Mouse (Mus musculus): Measurements from ENCODE around the gene Eml1. TPM values are rescaled to one million over a fixed set of nuclear protein-coding genes. Genes with fewer than 3 reads are reported as not detected.

Gene Eml1
- polyA plus RNA-seq, 1 experiment from 2014 or later = 65.7 TPM

DNA sequence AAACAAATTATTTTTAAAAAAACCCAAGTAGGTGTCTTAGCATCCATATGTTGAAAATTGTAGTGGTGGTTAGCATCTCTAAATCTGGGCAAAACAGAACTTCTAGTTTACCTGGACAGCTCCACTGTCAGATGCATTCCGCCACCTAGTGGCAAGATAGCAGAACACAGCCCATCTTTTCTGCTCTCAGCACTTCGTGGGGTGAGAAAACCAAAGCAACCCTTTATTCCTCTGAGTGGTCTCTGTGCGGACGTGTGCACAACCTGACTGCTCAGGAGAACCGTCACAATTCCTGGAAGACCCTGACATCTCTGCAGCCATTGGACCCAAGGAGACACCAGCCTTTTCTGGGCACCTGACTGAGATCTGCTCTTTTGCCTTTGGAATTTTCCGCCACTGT, 170.3 kb downstream of the Eml1 start:
- Histone ChIP-seq H3K4me2 (replicated peaks) (no peak overlapping the region), H3K27ac (replicated peaks) (no peak overlapping the region), H3K27me3 (no peaks in the 10 kb centered on the region), H3K9ac (replicated peaks) (no peak overlapping the region), H3K9me3 (no peaks in the 10 kb centered on the region), H3K4me3 (no peak overlapping the region), H3K4me1 (peaks cover under 1% of the 10 kb centered on the region; the same call in 1 of the 2 replicates), H3K36me3 (peaks cover 26% of the 10 kb centered on the region)
- WGBS = 23% methylated on average over 6 of the region's 6 CpGs
- ATAC-seq (replicated peaks) = peak; percentile 49

DNA sequence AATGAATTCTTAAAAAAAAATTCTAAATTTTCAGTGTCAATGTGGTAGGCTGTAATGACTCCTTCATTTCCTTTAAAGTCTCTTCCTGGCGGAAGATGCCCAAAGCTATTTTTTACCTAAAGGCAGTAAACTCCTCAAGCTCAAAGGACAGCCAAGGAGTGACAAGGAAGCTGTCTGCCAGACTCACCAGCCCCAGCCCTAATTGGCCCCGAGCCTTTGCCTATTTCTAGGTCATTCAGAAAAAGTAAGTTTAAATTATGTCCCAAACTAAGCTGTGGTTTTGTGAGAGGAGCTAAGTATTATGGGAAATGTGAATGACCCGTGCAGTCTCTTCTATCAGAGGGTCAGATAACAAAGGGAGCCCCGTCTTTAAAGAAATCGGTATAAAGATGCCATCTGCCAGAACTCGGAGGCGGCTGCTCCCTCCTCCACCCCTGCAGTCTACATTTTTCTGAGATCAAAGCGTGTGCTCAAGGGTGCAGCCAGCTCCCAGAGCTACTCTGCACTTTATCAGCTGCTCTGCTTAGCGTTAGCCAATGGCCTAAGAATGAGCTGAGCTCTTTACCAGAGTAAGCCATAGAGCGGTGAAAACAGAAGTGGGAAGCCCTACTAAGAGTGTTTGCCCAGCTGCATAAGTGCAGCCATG, 175.9 kb downstream of the Eml1 start:
- Histone ChIP-seq H3K27ac (replicated peaks) (peak overlapping the region; percentile 5), H3K4me1 (peaks cover 12% of the 10 kb centered on the region), H3K4me3 (no peak overlapping the region), H3K9ac (replicated peaks) (no peak overlapping the region), H3K27me3 (no peaks in the 10 kb centered on the region), H3K4me2 (replicated peaks) (no peak overlapping the region), H3K9me3 (no peaks in the 10 kb centered on the region), H3K36me3 (no peaks in the 10 kb centered on the region)
- 11% methylated on average over 10 of the region's 10 CpGs for WGBS
- peak; percentile 70; the same call in 1 of the 2 replicates for ATAC-seq (replicated peaks)

DNA sequence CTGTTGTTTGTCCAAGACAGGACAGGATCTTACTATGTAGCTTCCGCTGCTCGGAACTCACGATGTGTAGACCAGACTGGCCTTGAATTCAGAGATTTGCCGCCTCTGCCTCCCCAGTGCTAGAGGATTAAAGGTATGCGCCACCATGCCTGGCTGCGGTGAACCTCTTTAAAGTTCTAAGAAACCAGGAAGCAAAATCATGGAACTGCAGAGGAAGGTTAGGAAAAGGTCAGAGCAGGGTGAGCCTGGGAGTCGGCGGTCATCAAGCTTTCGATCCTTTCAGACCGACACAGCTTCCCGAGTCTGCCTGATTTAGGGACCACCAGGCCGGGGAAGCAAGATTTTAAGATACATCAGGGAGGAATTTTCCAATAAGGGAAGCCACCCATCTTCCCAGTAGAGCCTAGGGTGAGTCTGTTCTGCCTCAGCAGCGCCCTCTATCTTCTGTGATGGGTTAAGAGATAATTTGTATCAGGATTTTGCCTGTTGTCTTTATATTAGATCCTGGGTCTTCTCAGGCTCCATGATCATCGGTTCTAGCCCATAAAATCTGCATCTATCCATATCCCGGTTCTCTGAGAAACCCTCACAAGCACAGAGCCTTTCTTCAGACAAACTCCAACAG, 176.6 kb downstream of the Eml1 start:
- Histone ChIP-seq H3K27ac (replicated peaks) (peak overlapping the region; percentile 5; the same call in 1 of the 2 replicates), H3K36me3 (no peaks in the 10 kb centered on the region), H3K4me2 (replicated peaks) (no peak overlapping the region), H3K4me1 (peaks cover 12% of the 10 kb centered on the region), H3K27me3 (no peaks in the 10 kb centered on the region), H3K4me3 (no peak overlapping the region), H3K9me3 (no peaks in the 10 kb centered on the region), H3K9ac (replicated peaks) (no peak overlapping the region)
- ATAC-seq (replicated peaks) = no peak
- WGBS = 78% methylated on average over 15 of the region's 15 CpGs

DNA sequence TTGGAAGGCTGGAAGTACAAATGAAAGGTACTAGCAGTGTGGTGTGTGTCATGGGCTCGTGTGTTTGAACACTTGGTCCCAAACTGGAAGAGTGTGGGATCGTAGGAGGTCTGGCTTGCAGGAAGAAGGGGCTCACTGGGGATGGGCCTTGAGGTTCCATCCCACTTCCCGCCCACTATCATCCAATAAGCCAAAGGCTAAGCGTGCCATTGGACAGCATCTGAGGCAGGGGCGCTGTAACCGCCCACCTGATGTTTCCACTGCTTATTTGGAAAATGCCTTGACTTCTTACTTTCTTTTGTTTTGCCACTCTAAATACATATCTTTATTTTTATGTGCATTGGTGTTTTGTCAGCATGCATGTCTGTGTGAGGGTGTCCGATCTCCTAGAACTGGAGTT, 181.0 kb downstream of the Eml1 start:
- WGBS = 80% methylated on average over 7 of the region's 7 CpGs
- Histone ChIP-seq H3K36me3 (no peaks in the 10 kb centered on the region), H3K4me1 (peaks cover 27% of the 10 kb centered on the region), H3K4me3 (no peak overlapping the region), H3K27me3 (no peaks in the 10 kb centered on the region), H3K27ac (replicated peaks) (no peak overlapping the region), H3K9ac (replicated peaks) (no peak overlapping the region), H3K9me3 (no peaks in the 10 kb centered on the region), H3K4me2 (replicated peaks) (no peak overlapping the region)
- no peak for ATAC-seq (replicated peaks)

DNA sequence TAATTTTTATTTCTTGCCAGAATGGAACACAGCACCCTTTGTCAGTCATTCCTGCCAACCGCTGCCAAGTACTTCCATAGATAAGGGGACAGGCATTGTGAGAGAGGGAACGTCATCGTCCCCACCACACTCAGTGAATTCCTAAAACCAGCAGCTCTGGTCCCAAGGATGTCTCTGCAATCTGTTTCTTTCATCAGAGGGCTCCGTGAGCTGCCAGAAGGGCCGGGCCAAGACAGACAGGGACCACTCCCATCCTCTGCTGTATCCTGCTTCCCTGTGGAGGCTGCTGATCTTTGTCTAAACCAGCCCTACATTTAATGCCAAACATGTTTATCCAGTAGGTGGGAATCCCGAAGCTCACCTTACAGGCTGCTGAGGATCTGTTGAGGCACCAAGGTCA, 182.3 kb downstream of the Eml1 start:
- WGBS = 52% methylated on average over 6 of the region's 6 CpGs
- ATAC-seq (replicated peaks) = no peak
- Histone ChIP-seq H3K27ac (replicated peaks) (no peak overlapping the region), H3K4me2 (replicated peaks) (no peak overlapping the region), H3K36me3 (no peaks in the 10 kb centered on the region), H3K27me3 (no peaks in the 10 kb centered on the region), H3K9ac (replicated peaks) (no peak overlapping the region), H3K4me3 (no peak overlapping the region), H3K4me1 (peaks cover 34% of the 10 kb centered on the region), H3K9me3 (no peaks in the 10 kb centered on the region)

DNA sequence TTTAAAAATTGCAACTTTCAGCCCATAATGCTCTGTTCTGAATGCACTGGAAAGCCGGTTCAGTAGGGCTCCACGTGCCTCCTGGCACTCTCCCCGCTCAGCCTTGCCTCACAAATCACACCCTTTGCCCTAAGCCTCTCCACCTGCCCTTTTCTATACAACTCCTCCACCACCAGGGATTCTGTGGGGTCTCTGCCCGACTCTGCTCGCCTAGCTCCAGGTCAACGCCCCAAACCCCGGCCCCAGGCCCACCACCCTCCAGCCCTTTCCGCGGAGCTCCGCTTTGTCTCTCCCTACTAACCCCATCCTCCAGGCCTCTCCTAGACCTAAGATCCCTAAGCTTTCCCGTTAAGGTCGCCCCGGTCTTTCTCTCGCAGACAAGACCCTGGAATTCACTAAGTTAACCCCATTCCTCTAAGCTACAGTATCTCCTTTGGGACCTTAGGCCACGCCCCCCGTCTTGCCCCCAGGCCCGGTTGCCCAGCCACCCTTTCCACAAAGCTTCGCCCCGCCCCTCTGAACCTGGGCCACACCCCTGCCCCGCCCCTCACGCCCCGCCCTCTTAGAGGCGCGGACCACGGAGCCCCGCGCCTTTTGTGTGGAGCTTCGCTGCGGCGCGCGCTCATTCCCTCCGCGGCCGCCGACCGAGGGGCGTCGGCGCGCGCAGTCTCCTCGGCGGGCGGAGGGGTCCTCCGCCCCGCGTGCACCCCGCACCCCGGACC, 183.5 kb downstream of the Eml1 start, which contains the start of gene Evl:
Gene Evl (plus strand): TSS at position 601 of the 722 bp plus-strand sequence.
- Histone ChIP-seq H3K9ac (replicated peaks) (peak within 1 kb of the TSS; percentile 98), H3K27ac (replicated peaks) (peak within 1 kb of the TSS; percentile 97), H3K4me1 (peaks cover 45% of the 10 kb centered on the region), H3K36me3 (no peaks in the 10 kb centered on the region), H3K27me3 (no peaks in the 10 kb centered on the region), H3K9me3 (no peaks in the 10 kb centered on the region), H3K4me3 (peak within 1 kb of the TSS; percentile 87), H3K4me2 (replicated peaks) (peak within 1 kb of the TSS; percentile 57)
- ATAC-seq (replicated peaks) = peak; percentile 91
- 1% methylated on average over 49 of the region's 50 CpGs for WGBS

DNA sequence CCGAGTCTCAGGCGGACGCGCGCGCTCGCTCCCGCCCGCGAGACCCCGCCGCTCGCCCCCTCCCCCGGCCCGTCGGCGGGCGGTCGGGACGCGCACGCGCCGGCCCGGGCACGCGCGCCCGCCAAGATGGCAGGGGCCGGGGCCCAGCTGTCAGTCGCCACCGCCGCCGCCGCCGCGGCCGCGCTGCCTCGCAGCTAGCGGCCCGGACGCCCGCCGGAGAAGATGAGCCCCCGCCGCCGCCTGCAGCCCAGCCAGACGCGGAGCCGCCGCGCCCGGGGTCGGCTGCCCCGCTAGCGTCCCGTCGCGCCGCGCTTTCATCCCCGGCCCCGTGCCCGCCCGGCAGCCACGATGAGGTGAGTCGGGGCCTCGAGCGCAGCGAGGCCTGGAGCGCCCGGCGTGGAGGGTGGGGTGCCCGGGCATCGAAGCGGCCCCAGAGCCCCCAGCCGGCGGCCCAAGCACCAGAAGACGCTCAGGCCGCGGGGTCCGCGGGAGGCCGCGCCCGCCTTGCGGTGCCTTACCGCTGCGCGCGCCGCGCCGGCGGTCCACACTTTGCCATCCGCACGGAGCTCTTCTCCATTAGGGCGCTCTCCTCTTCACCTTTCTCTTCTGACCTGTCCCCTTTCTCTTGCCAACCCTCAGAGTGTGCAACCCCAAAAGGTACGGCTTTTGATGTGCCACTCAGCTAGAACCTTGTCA, 184.3 kb downstream of the Eml1 start:
- Histone ChIP-seq H3K36me3 (no peaks in the 10 kb centered on the region), H3K9me3 (no peaks in the 10 kb centered on the region), H3K4me1 (peaks cover 51% of the 10 kb centered on the region), H3K4me2 (replicated peaks) (peak overlapping the region; percentile 57), H3K27ac (replicated peaks) (peak overlapping the region; percentile 97), H3K4me3 (peak overlapping the region; percentile 87), H3K9ac (replicated peaks) (peak overlapping the region; percentile 98), H3K27me3 (no peaks in the 10 kb centered on the region)
- peak; percentile 71 for ATAC-seq (replicated peaks)
- under 1% methylated on average over 86 of the region's 100 CpGs for WGBS

DNA sequence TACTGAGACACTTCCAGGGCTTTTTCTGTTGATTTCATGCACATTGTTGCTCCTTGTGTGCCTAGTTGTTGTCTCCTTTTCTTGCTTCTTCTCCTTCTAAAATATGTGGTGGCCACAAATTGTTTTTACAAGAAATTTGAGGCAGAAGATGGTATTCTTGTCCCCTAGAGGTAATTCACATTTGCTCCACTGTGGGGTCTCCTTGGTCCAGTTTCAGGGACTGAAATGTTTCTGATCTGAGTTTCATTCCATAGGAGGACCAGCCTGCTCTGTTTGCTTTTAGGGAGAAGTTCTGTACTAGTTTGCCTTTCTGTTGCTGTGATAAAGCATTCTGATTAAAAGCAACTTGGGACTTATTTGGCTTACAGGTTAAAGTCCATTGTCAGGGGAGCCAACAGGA, 187.4 kb downstream of the Eml1 start:
- ATAC-seq (replicated peaks) = no peak
- Histone ChIP-seq H3K4me1 (peaks cover 60% of the 10 kb centered on the region), H3K36me3 (no peaks in the 10 kb centered on the region), H3K27ac (replicated peaks) (no peak overlapping the region), H3K9me3 (no peaks in the 10 kb centered on the region), H3K4me2 (replicated peaks) (peak overlapping the region; percentile 11), H3K4me3 (no peak overlapping the region), H3K27me3 (no peaks in the 10 kb centered on the region), H3K9ac (replicated peaks) (no peak overlapping the region)

DNA sequence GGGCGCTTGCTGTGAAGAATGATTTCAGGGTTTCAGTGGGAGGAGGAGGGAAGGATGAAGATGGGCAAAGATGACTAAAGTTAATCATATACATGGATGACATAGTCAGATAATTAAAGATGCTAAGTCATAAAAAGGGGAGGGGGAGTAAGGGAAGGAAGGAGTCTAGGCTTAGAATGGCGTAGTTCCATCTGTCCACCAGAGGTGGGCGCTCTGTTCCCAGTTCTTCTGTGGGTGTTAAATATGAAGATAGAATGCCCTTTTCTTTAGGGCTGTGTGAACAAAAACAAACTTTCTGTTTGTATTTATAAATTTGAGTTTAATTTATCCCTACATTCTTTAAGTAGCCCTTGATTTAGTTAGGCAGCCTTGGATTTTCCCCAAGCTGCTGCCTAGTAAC, 192.5 kb downstream of the Eml1 start:
- H3K9me3 ChIP-seq = no peaks in the 10 kb centered on the region
- no peak overlapping the region for H3K4me3 ChIP-seq
- H3K9ac ChIP-seq (replicated peaks) = no peak overlapping the region
- H3K4me2 ChIP-seq (replicated peaks) = no peak overlapping the region
- no peak overlapping the region for H3K27ac ChIP-seq (replicated peaks)
- ATAC-seq (replicated peaks) = no peak
- WGBS = 74% methylated on average over 3 of the region's 3 CpGs
- H3K4me1 ChIP-seq = peaks cover 56% of the 10 kb centered on the region
- no peaks in the 10 kb centered on the region for H3K27me3 ChIP-seq
- no peaks in the 10 kb centered on the region for H3K36me3 ChIP-seq

DNA sequence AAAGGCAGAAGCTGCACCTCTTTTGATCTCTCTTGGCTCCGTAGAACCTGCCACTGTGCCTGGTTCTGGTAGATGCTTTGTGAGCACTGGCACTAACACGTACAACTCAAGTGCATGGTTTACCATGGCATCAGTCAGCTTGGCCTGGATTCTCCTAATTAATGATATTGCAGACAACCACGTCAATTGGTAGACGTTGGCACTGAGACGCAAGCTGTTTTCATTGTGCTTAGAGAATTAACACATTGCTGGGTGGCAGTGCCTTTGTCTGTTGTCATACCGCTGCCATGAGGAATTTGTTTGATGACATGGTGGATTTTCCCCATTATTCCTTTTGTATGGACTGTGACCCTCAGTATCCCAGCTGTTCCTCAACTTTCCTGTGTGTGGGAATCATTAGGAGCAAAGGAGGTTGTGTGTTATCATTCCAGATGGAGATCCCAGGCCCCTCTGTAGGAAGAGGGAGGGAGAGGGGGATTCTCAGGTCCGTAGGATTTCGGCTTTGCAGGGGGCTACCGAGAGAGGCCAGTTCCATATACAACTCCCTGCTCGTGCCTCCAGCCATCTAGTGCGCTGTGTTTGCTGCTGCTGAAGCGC, 194.3 kb downstream of the Eml1 start:
- Histone ChIP-seq H3K27me3 (no peaks in the 10 kb centered on the region), H3K4me2 (replicated peaks) (peak overlapping the region; percentile 27; the same call in 1 of the 2 replicates), H3K9me3 (no peaks in the 10 kb centered on the region), H3K9ac (replicated peaks) (peak overlapping the region; percentile 22; the same call in 1 of the 2 replicates), H3K4me3 (peak overlapping the region; percentile 8; the same call in 1 of the 2 replicates), H3K36me3 (no peaks in the 10 kb centered on the region), H3K27ac (replicated peaks) (peak overlapping the region; percentile 76), H3K4me1 (peaks cover 40% of the 10 kb centered on the region)
- peak; percentile 78 for ATAC-seq (replicated peaks)
- WGBS = 14% methylated on average over 12 of the region's 12 CpGs

DNA sequence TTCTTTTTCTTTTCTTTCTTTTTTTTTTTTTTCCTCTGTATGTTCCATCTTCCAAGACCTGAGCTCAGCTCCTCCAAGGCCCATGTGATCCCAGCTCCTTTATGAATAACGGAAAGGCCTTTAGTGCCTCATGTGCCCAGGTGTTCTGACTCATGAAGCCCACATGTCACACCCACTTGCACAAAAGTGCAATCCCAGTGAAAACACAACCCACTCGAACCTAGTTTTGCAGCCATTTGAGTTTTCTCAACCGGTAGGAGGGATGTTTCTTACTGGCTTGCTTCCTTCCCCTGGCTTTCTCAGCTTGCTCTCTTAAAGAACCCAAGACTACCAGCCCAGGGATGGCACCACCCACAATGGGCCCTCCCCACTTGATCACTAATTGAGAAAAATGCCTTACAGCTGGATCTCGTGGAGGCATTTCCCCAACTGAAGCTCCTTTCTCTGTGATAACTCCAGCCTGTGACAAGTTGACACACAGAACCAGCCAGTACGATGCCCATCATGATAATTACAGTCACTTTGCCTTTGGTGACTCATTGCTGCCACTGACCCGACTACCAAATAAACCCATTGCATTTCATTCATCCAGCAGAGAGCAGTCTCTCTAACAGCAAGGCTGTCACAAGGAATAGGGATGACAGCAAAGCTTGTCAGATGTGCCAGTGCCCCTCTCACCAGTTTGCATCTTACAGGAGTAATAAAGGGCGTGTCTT, 208.6 kb downstream of the Eml1 start:
- WGBS = 75% methylated on average over 7 of the region's 7 CpGs

More for the DNA sequence above, 208.6 kb downstream of the Eml1 start:
- Histone ChIP-seq H3K9me3 (no peaks in the 10 kb centered on the region), H3K4me3 (no peak overlapping the region), H3K9ac (replicated peaks) (no peak overlapping the region), H3K4me1 (peaks cover 6% of the 10 kb centered on the region; the same call in 1 of the 2 replicates), H3K4me2 (replicated peaks) (no peak overlapping the region), H3K27ac (replicated peaks) (no peak overlapping the region), H3K36me3 (peaks cover 4% of the 10 kb centered on the region; the same call in 1 of the 2 replicates), H3K27me3 (no peaks in the 10 kb centered on the region)
- no peak for ATAC-seq (replicated peaks)
